Comparison of ENCODE assay signal across 9 mouse cellular contexts in genomic region chr12:16610936-16611335, GRCm38 (mm10). TPM values are rescaled to one million over a fixed set of nuclear protein-coding genes. Genes with fewer than 3 reads are reported as not detected.
DNase-seq lines count a peak whose midpoint lies in the region; ATAC-seq and TF ChIP-seq lines count a peak whose summit lies in the region.
"Had no signal": no experiment of that assay in that cellular context is flagged by ENCODE, and none has a peak within 500 bp of the region (broad histone marks: within the 10 kb centered on the region; RNA-seq: fewer than 3 reads in every experiment).

Gene Lpin1 (minus strand): TSS chr12:16610966.

- TF ChIP-seq POLR2A in bone marrow, adult 2 months (IDR thresholded peaks at IDR 0.05; ENCODE audit: borderline replicate concordance, control insufficient read depth, low read depth, low read length) = no peak

- no peak within 1 kb of the TSS for H3K4me3 ChIP-seq in bone marrow, adult 2 months (replicated peaks; ENCODE audit: control insufficient read depth, low read depth, low read length)
- H3K4me3 ChIP-seq in midbrain, embryonic 13.5 days (replicated peaks) = no peak within 1 kb of the TSS

- intact Hi-C loops in heart, postnatal 36 days (cut with DNase I) = no loop called here

- H3K4me1 ChIP-seq in bone marrow, adult 2 months (ENCODE audit: control insufficient read depth, insufficient read depth, low read length) = no peaks in the 10 kb centered on the region; the same call in 1 of the 2 replicates
- H3K4me1 ChIP-seq in midbrain, embryonic 13.5 days (replicated peaks) = no peaks in the 10 kb centered on the region

- WGBS in bone marrow, adult 2 months = 13% methylated on average over 2 of the region's 2 CpGs
- 86% methylated on average over 2 of the region's 2 CpGs for WGBS in midbrain, embryonic 13.5 days

- no peak for DNase-seq in left cerebral cortex, adult 18-20 months (ENCODE audit: low spot score in 2 of 2)
- DNase-seq in left cerebral cortex, adult 11 months (ENCODE audit: low spot score) = no peak
- no peak for DNase-seq in heart, postnatal 36 days
- DNase-seq in thymus, postnatal 36 days = no peak
- DNase-seq in B cell, adult 2 months = no peak
- DNase-seq in lung, adult 18-20 months = no peak

- H3K4me2 ChIP-seq in midbrain, embryonic 13.5 days (replicated peaks) = no peak within 1 kb of the TSS

- no peaks in the 10 kb centered on the region for H3K9me3 ChIP-seq in midbrain, embryonic 13.5 days

- no peak within 1 kb of the TSS for H3K27ac ChIP-seq in bone marrow, adult 2 months (ENCODE audit: control insufficient read depth, insufficient read depth, low read depth, low read length, poor library complexity)
- H3K27ac ChIP-seq in midbrain, embryonic 13.5 days = no peak within 1 kb of the TSS
- H3K27ac ChIP-seq: liver, embryonic 14.5 days had no signal

- TF ChIP-seq CTCF in bone marrow, adult 2 months (IDR thresholded peaks at IDR 0.05; ENCODE audit: control insufficient read depth, insufficient read depth, low read length) = no peak

- H3K36me3 ChIP-seq in midbrain, embryonic 13.5 days = no peaks in the 10 kb centered on the region

- no peak within 1 kb of the TSS for H3K9ac ChIP-seq in midbrain, embryonic 13.5 days (replicated peaks)
- H3K9ac ChIP-seq: liver, embryonic 14.5 days had no signal

- no peak for ATAC-seq in midbrain, embryonic 13.5 days

- H3K27me3 ChIP-seq in midbrain, embryonic 13.5 days = no peaks in the 10 kb centered on the region

RNA-seq across cellular contexts. Expression of gene Lpin1, which starts in this region (rescaled TPM):
- total RNA-seq in left cerebral cortex, adult 18-20 months (2021) = 10 to 100 TPM; 23.3 to 30.5 TPM
- 6.9 and 14.8 TPM in 2 replicates for polyA plus RNA-seq in bone marrow, adult 2 months (2011; ENCODE audit: insufficient read depth, insufficient read length, low replicate concordance, missing spikeins)
- total RNA-seq in heart, postnatal 36 days (2021) = 100 to 1,000 TPM; 106 to 172 TPM
- polyA plus RNA-seq in midbrain, embryonic 13.5 days (2015; fragmentation: Nextera tagmentation; extraction: Ambion mirVana) = 22.0 and 22.8 TPM in 2 replicates
